Mouse (Mus musculus) T-helper 17 cell (primary cell): ENCODE measurements around the gene Smoc2.

Experiments used
- in situ Hi-C, 2 experiments: fragments of 300-600 bp; cut with MboI, MseI; formaldehyde crosslinking; loops; 1 replicate in 1 of 2; 2 replicates in 1 of 2; pipeline ENCODE4 v1.15.1; 2025; ENCODE audit warnings: high pct_unique_total_duplicates in 2 of 2

Gene Smoc2

GRCm38 (mm10) chr17:14279177-14279965, at the start of gene Smoc2:
Smoc2 (plus strand) TSS chr17:14279506.
- in situ Hi-C loops: loop anchor here in 1 of 2 experiments (25.0 kb wide), 1 partner anchor 633 kb away; no protein-coding TSS in a partner anchor

GRCm38 (mm10) chr17:14230698-14231430, 48.4 kb upstream of the Smoc2 start:
- in situ Hi-C loops: loop anchor here in 1 of 2 experiments (10.0 kb wide), 1 partner anchor 284 kb away; no protein-coding TSS in a partner anchor

DNA sequence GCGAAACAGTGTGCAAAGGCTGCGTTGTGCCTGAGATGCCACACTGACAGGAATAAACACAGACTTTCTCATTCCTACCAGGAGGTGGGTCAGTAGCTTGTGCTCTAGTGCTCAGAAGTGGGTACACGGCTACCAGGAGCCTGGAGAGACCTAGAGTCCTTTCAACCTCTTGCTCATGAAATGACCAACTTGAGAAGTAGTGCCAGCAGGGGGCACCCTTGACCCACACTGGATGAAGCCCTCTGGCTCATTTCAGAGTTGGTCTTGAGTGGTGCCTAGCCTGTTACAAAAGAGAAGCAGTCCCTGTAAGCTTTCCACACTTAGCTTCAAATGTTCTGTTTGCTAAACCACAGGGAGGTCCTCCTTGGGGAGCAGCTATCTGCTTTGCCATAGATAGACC, 46.7 kb upstream of the Smoc2 start:
- in situ Hi-C loops: loop anchor here in 1 of 2 experiments (10.0 kb wide), 1 partner anchor 282 kb away; no protein-coding TSS in a partner anchor

DNA sequence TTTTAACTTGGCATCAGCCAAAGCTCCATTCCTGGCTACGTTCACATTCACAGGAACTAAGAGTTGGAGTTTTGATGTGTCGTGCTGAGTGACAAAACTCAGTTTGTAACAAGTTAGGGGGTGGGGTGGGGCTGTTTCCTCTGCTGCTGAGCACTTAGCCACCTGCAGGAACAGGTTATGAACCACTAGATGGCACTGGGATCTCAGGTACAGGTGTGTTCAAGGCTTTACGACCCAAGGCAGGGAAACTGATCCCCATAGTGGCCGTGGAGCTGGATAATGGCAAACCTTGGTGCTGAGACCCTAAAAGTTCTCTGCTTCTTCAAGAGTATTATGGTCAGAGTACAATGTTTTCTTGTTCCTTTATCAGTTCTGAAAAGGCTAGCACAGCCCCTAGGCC, 45.6 kb upstream of the Smoc2 start:
- in situ Hi-C loops: loop anchor here in 1 of 2 experiments (10.0 kb wide), 1 partner anchor 281 kb away; no protein-coding TSS in a partner anchor

- in situ Hi-C loops: loop anchor here in 1 of 2 experiments (10.0 kb wide), 1 partner anchor 280 kb away; no protein-coding TSS in a partner anchor
Measured at GRCm38 (mm10) chr17:14234774-14235389, 44.4 kb upstream of the Smoc2 start.

- in situ Hi-C loops: loop anchor here in 1 of 2 experiments (10.0 kb wide), 1 partner anchor 278 kb away; no protein-coding TSS in a partner anchor
Measured at GRCm38 (mm10) chr17:14237134-14237533, 42.2 kb upstream of the Smoc2 start.

GRCm38 (mm10) chr17:14239960-14240359, 39.3 kb upstream of the Smoc2 start:
- in situ Hi-C loops: loop anchor here (10.0 kb wide), 1 partner anchor 275 kb away; no protein-coding TSS in a partner anchor

DNA sequence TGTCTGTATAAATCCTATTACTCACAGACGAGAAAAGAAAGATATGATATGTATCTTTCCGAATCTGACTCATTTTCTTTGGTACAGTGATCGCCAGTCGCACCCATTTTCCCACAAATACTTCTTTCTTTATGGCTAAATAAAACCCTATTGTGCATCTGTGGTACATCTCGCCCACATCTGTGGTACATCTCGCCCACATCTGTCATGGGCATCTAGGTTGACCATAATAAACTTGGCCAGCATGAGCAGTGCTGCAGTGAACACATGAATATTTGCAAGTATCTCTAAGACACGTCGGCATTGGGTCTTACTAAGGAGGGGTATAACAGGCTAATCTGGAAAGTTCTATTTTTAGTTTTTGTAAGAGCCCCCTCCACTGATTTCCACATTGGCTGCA, 36.7 kb upstream of the Smoc2 start:
- in situ Hi-C loops: loop anchor here in 1 of 2 experiments (10.0 kb wide), 1 partner anchor 272 kb away; no protein-coding TSS in a partner anchor

DNA sequence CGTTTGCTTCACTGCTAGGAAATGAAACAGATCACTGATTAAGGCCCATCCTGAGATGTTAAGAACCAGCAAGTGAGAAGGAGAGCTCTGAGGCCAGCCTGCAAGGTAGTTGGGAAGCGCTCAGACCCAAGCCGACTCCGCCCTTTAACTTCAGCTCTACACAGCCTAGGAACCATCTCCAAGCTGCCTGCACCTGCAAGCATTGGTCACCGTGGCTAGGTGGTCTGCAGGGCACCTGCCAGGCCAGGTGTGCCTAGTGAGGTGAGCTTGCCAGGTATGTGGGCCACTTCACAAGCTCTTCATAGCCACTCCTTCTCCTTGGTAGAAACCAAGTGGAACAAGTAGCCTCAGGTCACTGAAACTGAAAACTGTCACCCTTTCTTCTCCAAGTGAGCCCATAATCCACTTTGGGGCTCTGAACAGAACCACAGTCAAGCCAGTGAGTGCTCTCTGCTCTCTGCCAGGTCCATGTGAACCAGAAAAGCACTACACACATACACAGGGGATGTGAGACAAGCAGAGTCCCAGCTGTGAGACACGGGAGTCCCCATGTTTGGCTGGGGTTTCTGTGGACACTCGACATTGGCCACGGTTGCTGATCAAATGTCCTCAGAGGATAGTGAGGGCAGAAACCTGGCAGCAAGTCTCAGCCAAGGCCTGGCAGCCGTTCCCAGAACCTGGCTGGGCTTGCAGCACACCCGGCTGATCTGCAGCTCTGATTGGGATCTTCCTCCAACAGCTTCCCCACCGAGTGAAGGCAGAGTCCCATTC, 34.9 kb upstream of the Smoc2 start:
- in situ Hi-C loops: loop anchor here in 1 of 2 experiments (10.0 kb wide), 1 partner anchor 270 kb away; no protein-coding TSS in a partner anchor

GRCm38 (mm10) chr17:14246266-14246665, 33.0 kb upstream of the Smoc2 start:
- in situ Hi-C loops: loop anchor here in 1 of 2 experiments (10.0 kb wide), 1 partner anchor 269 kb away; no protein-coding TSS in a partner anchor

DNA sequence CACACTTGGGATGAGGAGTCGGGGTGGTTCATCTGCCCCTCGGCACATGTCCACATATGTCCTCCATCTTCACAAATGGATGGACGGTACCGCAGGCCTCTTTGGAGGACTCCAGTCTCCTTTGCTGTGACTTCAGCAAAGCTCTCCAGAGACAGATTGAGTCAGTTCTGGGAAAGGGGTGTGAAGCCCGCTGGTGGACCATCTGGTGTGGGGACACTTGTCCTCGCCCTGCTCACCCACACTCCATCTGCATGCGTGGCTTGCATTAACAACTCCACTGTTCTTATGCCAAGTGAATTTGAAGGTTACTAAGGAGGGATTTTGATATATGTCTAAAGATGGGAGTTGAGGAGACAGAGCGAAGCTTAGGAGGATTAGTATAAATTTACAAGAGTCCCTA, 31.4 kb upstream of the Smoc2 start:
- in situ Hi-C loops: loop anchor here in 1 of 2 experiments (10.0 kb wide), 1 partner anchor 267 kb away; no protein-coding TSS in a partner anchor

DNA sequence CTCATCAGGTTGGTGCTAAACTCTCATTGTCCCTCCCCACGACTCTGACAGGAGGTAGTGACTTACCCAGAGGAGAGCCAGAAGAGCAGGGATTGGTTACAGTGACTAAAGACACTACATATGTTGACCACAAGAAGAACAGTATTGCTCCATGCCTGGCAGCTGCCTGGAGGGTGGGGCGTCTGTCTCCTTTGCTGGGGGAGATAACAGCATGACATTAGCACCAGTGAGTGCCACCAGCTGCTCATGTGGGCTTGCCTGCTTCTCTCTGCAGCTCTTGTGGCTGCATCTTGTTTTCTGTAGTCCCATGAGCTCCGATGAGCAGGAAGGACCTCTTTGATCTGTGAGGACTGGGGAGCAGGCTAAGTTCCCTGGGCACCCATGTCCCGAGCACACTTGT, 29.7 kb upstream of the Smoc2 start:
- in situ Hi-C loops: loop anchor here in 1 of 2 experiments (10.0 kb wide), 1 partner anchor 265 kb away; no protein-coding TSS in a partner anchor

DNA sequence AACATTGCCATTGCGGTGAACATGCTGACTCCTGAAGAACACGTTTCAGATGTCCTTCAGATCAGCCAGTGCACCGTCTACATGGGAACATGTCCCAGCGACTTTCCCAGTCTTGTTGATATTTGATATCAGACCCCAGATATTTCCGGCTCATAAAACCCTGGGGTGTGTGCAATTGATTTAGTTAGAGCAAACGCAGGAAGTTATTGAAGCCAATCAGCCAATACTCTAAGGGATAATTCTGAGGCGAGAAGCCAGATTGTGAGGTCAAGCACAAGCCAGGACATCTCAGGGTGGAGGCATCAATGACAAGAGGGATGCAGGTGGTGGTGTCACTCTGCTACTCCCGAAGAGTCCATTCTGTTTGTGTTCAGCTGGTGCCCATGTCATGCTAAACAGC, 28.9 kb upstream of the Smoc2 start:
- in situ Hi-C loops: no loop called here

- in situ Hi-C loops: no loop called here
Measured at GRCm38 (mm10) chr17:14252456-14252855, 26.9 kb upstream of the Smoc2 start.

GRCm38 (mm10) chr17:14254616-14255015, 24.7 kb upstream of the Smoc2 start:
- in situ Hi-C loops: no loop called here

- in situ Hi-C loops: no loop called here
Measured at GRCm38 (mm10) chr17:14257799-14258520, 21.3 kb upstream of the Smoc2 start.

- in situ Hi-C loops: no loop called here
Measured at GRCm38 (mm10) chr17:14258906-14259305, 20.4 kb upstream of the Smoc2 start.

DNA sequence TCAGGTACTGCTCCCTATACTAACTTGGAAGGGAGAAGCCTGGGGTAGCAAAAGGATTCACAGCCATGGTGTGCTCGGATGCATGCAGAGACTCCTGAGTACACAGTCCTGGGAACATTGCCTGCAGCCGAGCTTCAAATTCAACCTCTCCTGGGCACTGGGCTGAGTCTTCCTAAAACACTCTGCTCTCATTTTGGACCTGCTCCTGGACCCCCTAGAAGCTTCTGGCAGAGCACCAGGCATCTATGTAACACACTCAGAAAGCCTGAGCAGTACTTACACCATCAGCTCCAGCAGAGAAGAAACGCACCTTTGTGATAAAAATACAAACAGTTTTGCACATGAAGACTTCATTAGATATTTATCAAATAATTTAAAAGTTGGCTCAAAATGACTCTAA, 18.3 kb upstream of the Smoc2 start:
- in situ Hi-C loops: no loop called here

DNA sequence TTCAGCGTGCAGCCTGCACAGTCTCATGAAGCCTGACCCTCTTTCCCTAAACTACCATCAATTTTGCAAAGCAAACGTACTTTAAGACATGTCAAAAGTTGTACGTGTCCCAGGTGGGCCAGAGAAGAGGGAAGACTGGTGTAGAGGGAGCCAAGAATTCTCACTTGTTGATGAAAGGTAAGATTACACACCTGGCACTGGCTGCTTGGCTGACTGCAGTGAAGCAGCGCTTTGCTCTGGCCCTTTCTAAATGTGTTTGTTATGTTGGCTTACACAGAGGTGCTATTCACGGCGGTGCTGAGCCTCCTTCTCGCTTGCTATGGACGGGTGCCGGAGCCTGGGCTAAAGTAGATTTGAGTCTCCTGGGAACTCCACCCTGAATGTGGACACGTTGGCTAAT, 17.1 kb upstream of the Smoc2 start:
- in situ Hi-C loops: no loop called here

DNA sequence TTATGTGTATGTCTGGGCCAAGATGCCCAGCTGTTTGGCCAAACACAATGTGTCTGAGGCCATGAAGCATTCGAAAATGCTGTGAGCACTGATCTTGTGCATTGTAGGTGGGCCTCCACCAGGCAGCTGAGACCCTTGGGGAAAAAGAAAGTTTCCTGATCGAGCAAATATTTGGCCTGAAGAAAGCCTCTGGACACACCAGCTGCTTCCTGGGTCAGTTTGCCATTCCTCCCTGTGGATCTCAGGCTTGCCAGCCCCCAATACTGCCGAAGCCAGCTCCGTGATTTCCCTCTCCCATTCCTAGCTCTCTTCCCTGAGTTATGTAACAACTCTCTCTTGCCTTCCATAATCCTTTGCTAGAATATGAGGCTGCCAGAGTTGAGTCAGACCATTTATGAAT, 11.3 kb upstream of the Smoc2 start:
- in situ Hi-C loops: no loop called here
